Mouse (Mus musculus): Measurements from ENCODE around the gene Spag5.
A peak's percentile ranks its signal among the peaks of the same experiment; 100 is the strongest.

DNA sequence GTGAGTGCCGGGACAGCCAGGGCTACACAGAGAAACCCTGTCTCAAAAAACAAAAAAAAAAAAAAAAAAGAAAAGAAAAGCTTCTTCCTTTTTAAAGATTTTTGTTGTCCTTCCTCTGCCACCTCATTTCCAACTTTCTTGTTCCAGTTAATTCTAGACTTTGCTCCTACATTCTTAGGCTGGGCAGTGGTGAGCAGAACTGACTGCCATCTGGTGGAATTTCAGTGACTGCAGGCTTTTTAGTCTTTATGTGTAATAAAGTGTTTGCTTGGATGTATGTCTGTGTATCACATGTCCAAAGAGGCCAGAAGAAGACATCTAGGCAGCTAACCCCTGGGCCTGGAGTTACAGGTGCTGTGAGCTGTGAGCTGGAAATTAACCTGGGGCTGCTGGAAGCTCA, 44.7 kb upstream of the Spag5 start:
- TF ChIP-seq CTCF (IDR thresholded peaks at IDR 0.05) (peak; percentile 39), POLR2A (IDR thresholded peaks at IDR 0.05; ENCODE audit: insufficient read depth, low read depth, low read length) (no peak)

Measured in heart, adult 2 months (tissue).